21 mouse cellular contexts compared by ENCODE assay signal in the genomic region with DNA sequence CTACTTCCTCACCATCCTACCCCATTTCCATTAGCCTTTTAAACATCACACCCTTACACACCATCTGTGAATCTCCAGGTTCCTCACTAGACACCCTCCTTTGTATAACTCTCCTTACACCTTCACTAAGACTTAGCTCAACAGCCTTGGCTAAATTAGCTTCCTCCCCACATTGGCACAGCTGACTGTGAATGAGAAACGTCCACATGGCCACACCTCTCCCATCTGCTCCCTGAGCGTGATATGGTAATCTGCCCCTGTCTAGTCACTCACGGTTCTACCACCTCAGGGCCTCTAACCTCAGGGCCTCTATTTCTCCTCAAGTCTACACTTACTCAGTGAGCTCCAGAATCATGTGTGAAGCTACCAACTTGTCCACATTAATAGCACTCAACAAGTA. TPM values are rescaled to one million over a fixed set of nuclear protein-coding genes. Genes with fewer than 3 reads are reported as not detected.
DNase-seq lines count a peak whose midpoint lies in the region; ATAC-seq and TF ChIP-seq lines count a peak whose summit lies in the region.
"Had no signal": no experiment of that assay in that cellular context is flagged by ENCODE, and none has a peak within 500 bp of the region (broad histone marks: within the 10 kb centered on the region; RNA-seq: fewer than 3 reads in every experiment).

No protein-coding gene starts in this region.

- peak; percentile 26; the same call in 1 of the 2 replicates for ATAC-seq in forebrain, embryonic 16.5 days
- ATAC-seq in forebrain, postnatal 0 days, result no peak
- ATAC-seq in liver, embryonic 14.5 days (ENCODE audit: insufficient read depth), result peak; percentile 31; the same call in 1 of the 2 replicates
- no peak for ATAC-seq in intestine, embryonic 15.5 days
- ATAC-seq: hindbrain, embryonic 16.5 days; inflammation-experienced regulatory T-cells, adult 6 months; Patski had no signal

- TF ChIP-seq CTCF in forebrain, postnatal 0 days (IDR thresholded peaks at IDR 0.05; ENCODE audit: low read depth), result no peak
- no peak for TF ChIP-seq CTCF in liver, embryonic 14.5 days (IDR thresholded peaks at IDR 0.05; ENCODE audit: low read depth)

- DNase-seq in cerebellum, postnatal 10 days, result peak; percentile 16 to 41
- DNase-seq in cerebellum, adult 11-12 months, result no peak
- no peak for DNase-seq in forebrain, postnatal 0 days
- DNase-seq in liver, embryonic 14.5 days (ENCODE audit: low read depth in 3 of 3, low spot score in 3 of 3), result no peak
- DNase-seq in liver, result no peak
- DNase-seq in telencephalon, adult 2 months (ENCODE audit: low read depth, low spot score), result peak; percentile 15
- DNase-seq: adrenal gland, adult 2 months; adrenal gland, postnatal 25 days; cerebellum, adult 18-20 months; gastrocnemius, postnatal 14 days; heart, postnatal 36 days; kidney, adult 11 months; kidney, adult 9 months had no signal

- TF ChIP-seq EP300 in liver, embryonic 14.5 days (IDR thresholded peaks at IDR 0.05; ENCODE audit: low read depth), result no peak

- no peak overlapping the region for H3K4me2 ChIP-seq in forebrain, embryonic 16.5 days (ENCODE audit: low read length)
- H3K4me2 ChIP-seq in forebrain, postnatal 0 days (ENCODE audit: low read depth), result no peak overlapping the region
- no peak overlapping the region for H3K4me2 ChIP-seq in liver, embryonic 14.5 days (ENCODE audit: low read depth)
- no peak overlapping the region for H3K4me2 ChIP-seq in intestine, embryonic 15.5 days (replicated peaks)
- H3K4me2 ChIP-seq: embryonic facial prominence, embryonic 12.5 days; heart, embryonic 13.5 days had no signal

- no peak overlapping the region for H3K4me3 ChIP-seq in forebrain, embryonic 16.5 days (replicated peaks; ENCODE audit: low read length)
- no peak overlapping the region for H3K4me3 ChIP-seq in forebrain, postnatal 0 days (ENCODE audit: low read depth, low read length)
- H3K4me3 ChIP-seq in liver, embryonic 14.5 days (ENCODE audit: insufficient read depth in 1 of 2, low read depth in 2 of 2, low read length in 2 of 2), result no peak overlapping the region
- H3K4me3 ChIP-seq in intestine, embryonic 15.5 days (replicated peaks), result no peak overlapping the region
- H3K4me3 ChIP-seq: embryonic facial prominence, embryonic 12.5 days; heart, embryonic 13.5 days had no signal

- H3K27ac ChIP-seq in forebrain, embryonic 16.5 days (ENCODE audit: low read length), result no peak overlapping the region
- no peak overlapping the region for H3K27ac ChIP-seq in forebrain, postnatal 0 days (ENCODE audit: low read depth, low read length)
- H3K27ac ChIP-seq in liver, embryonic 14.5 days, result no peak overlapping the region
- H3K27ac ChIP-seq in intestine, embryonic 15.5 days, result no peak overlapping the region
- H3K27ac ChIP-seq: embryonic facial prominence, embryonic 12.5 days; heart, embryonic 13.5 days had no signal

- no peaks in the 10 kb centered on the region for H3K27me3 ChIP-seq in forebrain, embryonic 16.5 days (replicated peaks; ENCODE audit: control insufficient read depth, insufficient read depth, low read length)
- no peaks in the 10 kb centered on the region for H3K27me3 ChIP-seq in forebrain, postnatal 0 days (ENCODE audit: insufficient read depth, low read length)
- H3K27me3 ChIP-seq in liver, embryonic 14.5 days (ENCODE audit: control insufficient read depth, insufficient read depth, low read length), result no peaks in the 10 kb centered on the region
- H3K27me3 ChIP-seq in intestine, embryonic 15.5 days (replicated peaks), result no peaks in the 10 kb centered on the region
- H3K27me3 ChIP-seq: embryonic facial prominence, embryonic 12.5 days; heart, embryonic 13.5 days; Patski had no signal

- no peak overlapping the region for H3K9ac ChIP-seq in forebrain, embryonic 16.5 days (replicated peaks; ENCODE audit: low read depth, low read length)
- H3K9ac ChIP-seq in forebrain, postnatal 0 days, result no peak overlapping the region
- H3K9ac ChIP-seq in liver, embryonic 14.5 days (replicated peaks), result no peak overlapping the region
- H3K9ac ChIP-seq in intestine, embryonic 15.5 days, result no peak overlapping the region
- H3K9ac ChIP-seq: embryonic facial prominence, embryonic 12.5 days; heart, embryonic 13.5 days had no signal

- no peaks in the 10 kb centered on the region for H3K4me1 ChIP-seq in forebrain, embryonic 16.5 days (replicated peaks; ENCODE audit: control insufficient read depth, insufficient read depth, low read length)
- no peaks in the 10 kb centered on the region for H3K4me1 ChIP-seq in forebrain, postnatal 0 days (ENCODE audit: insufficient read depth)
- no peaks in the 10 kb centered on the region for H3K4me1 ChIP-seq in liver, embryonic 14.5 days (replicated peaks; ENCODE audit: control insufficient read depth in 2 of 2, insufficient read depth in 2 of 2, low read length in 1 of 2)
- H3K4me1 ChIP-seq in intestine, embryonic 15.5 days (replicated peaks), result no peaks in the 10 kb centered on the region
- H3K4me1 ChIP-seq: embryonic facial prominence, embryonic 12.5 days; heart, embryonic 13.5 days had no signal

- no peaks in the 10 kb centered on the region for H3K9me3 ChIP-seq in forebrain, embryonic 16.5 days (ENCODE audit: control insufficient read depth, low read length)
- H3K9me3 ChIP-seq in forebrain, postnatal 0 days (ENCODE audit: low read length), result no peaks in the 10 kb centered on the region
- H3K9me3 ChIP-seq in liver, embryonic 14.5 days (ENCODE audit: control insufficient read depth, low read length), result no peaks in the 10 kb centered on the region
- no peaks in the 10 kb centered on the region for H3K9me3 ChIP-seq in intestine, embryonic 15.5 days
- H3K9me3 ChIP-seq: embryonic facial prominence, embryonic 12.5 days; heart, embryonic 13.5 days had no signal

- H3K36me3 ChIP-seq in forebrain, embryonic 16.5 days (ENCODE audit: control insufficient read depth, insufficient read depth), result peaks cover 15% of the 10 kb centered on the region
- H3K36me3 ChIP-seq in forebrain, postnatal 0 days (ENCODE audit: insufficient read depth), result peaks cover 35% of the 10 kb centered on the region
- H3K36me3 ChIP-seq in liver, embryonic 14.5 days (replicated peaks; ENCODE audit: control insufficient read depth, insufficient read depth, low read depth), result peaks cover 55% of the 10 kb centered on the region
- peaks cover 12% of the 10 kb centered on the region for H3K36me3 ChIP-seq in intestine, embryonic 15.5 days

- 44% methylated on average over 3 of the region's 3 CpGs for WGBS in forebrain, embryonic 16.5 days
- 47% methylated on average over 3 of the region's 3 CpGs for WGBS in forebrain, postnatal 0 days
- WGBS in liver, embryonic 14.5 days (ENCODE audit: insufficient replicate concordance), result 19% methylated on average over 3 of the region's 3 CpGs
- WGBS in intestine, embryonic 15.5 days, result 75% methylated on average over 3 of the region's 3 CpGs

RNA-seq across cellular contexts. Expression of a gene that starts 38.7 kb away (rescaled TPM):
- not detected in 2 replicates for polyA plus RNA-seq in forebrain, embryonic 16.5 days (2015; fragmentation: Nextera tagmentation; extraction: Ambion mirVana)
- total RNA-seq in forebrain, postnatal 0 days (2014; rRNA removed), result not detected in 2 replicates
- 0.28 TPM in 1 of 2 replicates, not detected in the other for polyA plus RNA-seq in forebrain, postnatal 0 days (2015; fragmentation: Nextera tagmentation; extraction: Ambion mirVana)
- 0.12 and 0.16 TPM in 2 replicates for polyA plus RNA-seq in liver, embryonic 14.5 days (2012; rRNA removed)
- not detected in 2 replicates for polyA plus RNA-seq in liver, embryonic 14.5 days (2014; fragmentation: Nextera tagmentation; extraction: Ambion mirVana)
- polyA plus RNA-seq in intestine, embryonic 15.5 days (2015; fragmentation: Nextera tagmentation; extraction: Ambion mirVana), result 28.9 and 31.8 TPM in 2 replicates
- total RNA-seq: adrenal gland, postnatal 25 days had no signal
- polyA plus RNA-seq: embryonic facial prominence, embryonic 12.5 days; hindbrain, embryonic 11.5 days had no signal

Comparison
In these comparisons a context has a peak if more than half of its experiments do, and no peak if none do; other contexts are left out.
1. DNase-seq: peak in cerebellum, postnatal 10 days (2 of 2) and telencephalon, adult 2 months (single experiment); none in cerebellum, adult 11-12 months (single experiment), forebrain, postnatal 0 days (single experiment), liver, embryonic 14.5 days (0 of 3) and liver (single experiment).
2. ATAC-seq: peak in forebrain, embryonic 16.5 days (single experiment) and liver, embryonic 14.5 days (single experiment); none in forebrain, postnatal 0 days (single experiment) and intestine, embryonic 15.5 days (single experiment).
3. RNA of a gene that starts 38.7 kb away (polyA plus RNA-seq): 28.9 to 31.8 TPM in intestine, embryonic 15.5 days; 0.12 to 0.16 TPM in liver, embryonic 14.5 days, 0.28 TPM in forebrain, postnatal 0 days and not detected in forebrain, embryonic 16.5 days; every median in the first group is over 10 times any median in the second.